Mouse (Mus musculus) liver, embryonic 14.5 days (tissue): ENCODE data around the gene Cxcl9. TPM values are rescaled to one million over a fixed set of nuclear protein-coding genes. Genes with fewer than 3 reads are reported as not detected.

Experiments
- ATAC-seq: fragments of 200-750 bp; cut with Nextera tagmentation; 2 replicates; pipeline ENCODE4 v1.8.0; 2017; ENCODE audit warnings: moderate number of reproducible peaks, mild to moderate bottlenecking, moderate library complexity; ENCODE audit not compliant: insufficient read depth
- DNase-seq, 3 experiments: peaks; one replicate each; pipeline ENCODE4 v3.0.0-alpha.2; 2012 to 2013; ENCODE audit warnings: low read depth in 3 of 3, low spot score in 3 of 3
- H3K27ac ChIP-seq: fragments of 300-500 bp; sonication (generic); 2 replicates; pipeline ENCODE4 v1.5.1; 2014; ENCODE audit warnings: moderate library complexity, mild to moderate bottlenecking, control low read depth, inconsistent platforms
- H3K27me3 ChIP-seq: fragments of 300-500 bp; sonication (generic); 2 replicates; pipeline ENCODE4 v1.6.1; 2014; ENCODE audit warnings: mild to moderate bottlenecking, low read length, moderate library complexity; ENCODE audit not compliant: control insufficient read depth, insufficient read depth
- H3K36me3 ChIP-seq: fragments of 300-500 bp; sonication (generic); replicated peaks from 2 replicates; pipeline ENCODE4 v1.6.1; 2014; ENCODE audit warnings: low read depth; ENCODE audit not compliant: control insufficient read depth, insufficient read depth
- H3K4me1 ChIP-seq, 2 experiments: fragments of 200-500 bp in 1 of 2; fragments of 300-500 bp in 1 of 2; sonication (generic) in 1 of 2; replicated peaks; 2 replicates each; pipeline ENCODE4 v1.6.1; 2012 to 2014; ENCODE audit warnings: antibody characterized with exemption in 1 of 2, inconsistent platforms in 1 of 2, low read length in 1 of 2; ENCODE audit not compliant: control insufficient read depth in 2 of 2, insufficient read depth in 2 of 2
- H3K4me2 ChIP-seq: fragments of 300-500 bp; sonication (generic); 2 replicates; pipeline ENCODE4 v1.6.1; 2014; ENCODE audit warnings: low read depth, mild to moderate bottlenecking, control low read depth, moderate library complexity
- H3K4me3 ChIP-seq, 2 experiments: fragments of 200-500 bp in 1 of 2; fragments of 300-500 bp in 1 of 2; sonication (generic) in 1 of 2; 2 replicates each; pipeline ENCODE4 v1.5.1; 2012 to 2014; ENCODE audit warnings: low read depth in 2 of 2, low read length in 2 of 2, mild to moderate bottlenecking in 2 of 2, control low read depth in 1 of 2, inconsistent platforms in 1 of 2, moderate library complexity in 1 of 2; ENCODE audit not compliant: insufficient read depth in 1 of 2
- H3K9ac ChIP-seq: fragments of 300-500 bp; sonication (generic); replicated peaks from 2 replicates; pipeline ENCODE4 v1.6.1; 2014; ENCODE audit warnings: mild to moderate bottlenecking, control low read depth, moderate library complexity
- H3K9me3 ChIP-seq: fragments of 300-500 bp; sonication (generic); 2 replicates; pipeline ENCODE4 v1.6.1; 2016; ENCODE audit warnings: low read length, mixed read lengths; ENCODE audit not compliant: control insufficient read depth
- CTCF ChIP-seq: IDR thresholded peaks from 2 replicates; pipeline ENCODE4 v1.5.1; 2016; ENCODE audit warnings: antibody characterized with exemption, low read depth, control low read depth
- EP300 ChIP-seq: IDR thresholded peaks from 2 replicates; pipeline ENCODE4 v1.6.1; 2016; ENCODE audit warnings: antibody characterized with exemption, low read depth
- WGBS: fragments of 180-500 bp; shearing (Covaris S2); extraction: QIAGEN DNeasy Blood & Tissue Kit; methylation state at CpG from one replicate; pipeline ENCODE4 v1.1.7; 2014; ENCODE audit not compliant: insufficient replicate concordance; 5-methylcytosine and 5-hydroxymethylcytosine counted together
- polyA plus RNA-seq, 2 experiments: library from polyadenylated mRNA; depleted of rRNA in 1 of 2; stranded (reverse) in 1 of 2; unstranded in 1 of 2; fragments of >200 nt; fragmentation: Nextera tagmentation in 1 of 2; extraction: Ambion mirVana in 1 of 2; gene quantifications; 2 replicates each; pipeline versions ENCODE4 v1.2.1 to v1.2.3; 2012 to 2014

Gene Cxcl9
- polyA plus RNA-seq, 2 experiments: 0.06 TPM; not detected in 1

- H3K9me3 ChIP-seq: no peaks in the 10 kb centered on the region
- TF ChIP-seq CTCF (no peak), EP300 (no peak)
- peak; percentile 63 to 67 (median 66) for DNase-seq
- H3K9ac ChIP-seq: no peak overlapping the region
- H3K36me3 ChIP-seq: peaks cover 7% of the 10 kb centered on the region
- peak overlapping the region; percentile 45 for H3K4me2 ChIP-seq
- peak; percentile 72; the same call in 1 of the 2 replicates for ATAC-seq
- peaks cover 13 to 26% of the 10 kb centered on the region in 2 experiments for H3K4me1 ChIP-seq
- WGBS: 27% methylated on average over 3 of the region's 3 CpGs
- H3K27me3 ChIP-seq: no peaks in the 10 kb centered on the region
- no peak overlapping the region for H3K4me3 ChIP-seq
- no peak overlapping the region for H3K27ac ChIP-seq
Measured at GRCm38 (mm10) chr5:92283107-92283506, 44.8 kb downstream of the Cxcl9 start.

DNA sequence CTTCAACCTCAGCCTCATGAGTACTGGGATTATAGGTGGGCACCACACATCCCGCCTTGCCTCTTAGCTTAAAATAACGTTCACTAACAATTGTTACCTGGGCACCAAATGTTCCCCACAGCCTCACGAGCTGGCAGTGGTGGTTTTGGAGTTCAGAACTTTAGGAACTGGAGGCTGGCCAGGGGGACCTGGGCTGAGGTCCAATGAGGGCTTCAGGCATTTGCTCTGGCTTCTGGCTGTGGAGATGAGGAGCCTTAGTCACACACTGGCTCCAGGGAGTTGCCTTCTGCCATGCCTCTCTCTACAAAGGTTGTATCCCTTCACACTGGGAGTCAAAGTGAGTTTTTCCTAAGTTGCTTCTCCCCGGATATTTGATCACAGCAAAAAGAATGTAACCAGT is 45.3 kb downstream of the Cxcl9 start:
- no peak for ATAC-seq
- H3K4me2 ChIP-seq: peak overlapping the region; percentile 45
- 73% methylated on average over 4 of the region's 4 CpGs for WGBS

GRCm38 (mm10) chr5:92278942-92279537 is 48.8 kb downstream of the Cxcl9 start:
- ATAC-seq (no peak), DNase-seq (no peak)
- no peak overlapping the region for H3K4me3 ChIP-seq
- no peak overlapping the region for H3K27ac ChIP-seq
- peaks cover 6% of the 10 kb centered on the region for H3K27me3 ChIP-seq
- H3K36me3 ChIP-seq: no peaks in the 10 kb centered on the region
- peak overlapping the region; percentile 90 for H3K4me2 ChIP-seq
- WGBS: 45% methylated on average over 10 of the region's 10 CpGs
- H3K9ac ChIP-seq: no peak overlapping the region
- TF ChIP-seq EP300: no peak
- TF ChIP-seq CTCF: no peak
- no peaks in the 10 kb centered on the region for H3K9me3 ChIP-seq
- H3K4me1 ChIP-seq: peaks cover 13 to 26% of the 10 kb centered on the region in 2 experiments

More for the DNA sequence above, 45.3 kb downstream of the Cxcl9 start:
- Histone ChIP-seq H3K27me3 (no peaks in the 10 kb centered on the region), H3K36me3 (peaks cover 3% of the 10 kb centered on the region), H3K27ac (no peak overlapping the region), H3K9me3 (no peaks in the 10 kb centered on the region), H3K9ac (no peak overlapping the region), H3K4me3 (no peak overlapping the region), H3K4me1 (peaks cover 13 to 26% of the 10 kb centered on the region in 2 experiments)
- TF ChIP-seq EP300: no peak
- no peak for TF ChIP-seq CTCF
- DNase-seq: no peak

- Histone ChIP-seq H3K4me2 (peak within 1 kb of the TSS; percentile 90), H3K27me3 (peaks cover 6% of the 10 kb centered on the region), H3K9me3 (no peaks in the 10 kb centered on the region), H3K9ac (peak within 1 kb of the TSS; percentile 40), H3K4me1 (peaks cover 3 to 14% of the 10 kb centered on the region in 2 experiments), H3K4me3 (peak within 1 kb of the TSS; percentile 67 to 81), H3K36me3 (no peaks in the 10 kb centered on the region), H3K27ac (no peak within 1 kb of the TSS)
- DNase-seq: peak; percentile 52 to 64 (median 59)
- peak; percentile 87 for ATAC-seq
- TF ChIP-seq CTCF (peak; percentile 66), EP300 (no peak)
- WGBS: 2% methylated on average over 54 of the region's 54 CpGs
Measured at GRCm38 (mm10) chr5:92277437-92278394, 50.2 kb downstream of the Cxcl9 start, which contains the start of gene Naaa. Naaa (minus strand) TSS chr5:92278170.

Other genes with a start within 250 kb of the Cxcl9 start
- 12.5 and 19.0 TPM in 2 replicates for gene G3bp2, start 244.4 kb downstream of the Cxcl9 start, polyA plus RNA-seq (2012; rRNA removed)
- gene G3bp2, start 244.4 kb downstream of the Cxcl9 start, polyA plus RNA-seq (2014; fragmentation: Nextera tagmentation; extraction: Ambion mirVana): 54.3 and 56.0 TPM in 2 replicates
- 11.1 and 18.6 TPM in 2 replicates for gene Uso1, start 190.1 kb downstream of the Cxcl9 start, polyA plus RNA-seq (2012; rRNA removed)
- 14.3 and 14.7 TPM in 2 replicates for gene Uso1, start 190.1 kb downstream of the Cxcl9 start, polyA plus RNA-seq (2014; fragmentation: Nextera tagmentation; extraction: Ambion mirVana)
- gene U90926, start 112.7 kb downstream of the Cxcl9 start, polyA plus RNA-seq (2012; rRNA removed): not detected in 2 replicates
- gene U90926, start 112.7 kb downstream of the Cxcl9 start, polyA plus RNA-seq (2014; fragmentation: Nextera tagmentation; extraction: Ambion mirVana): not detected in 2 replicates
- gene Ppef2, start 71.8 kb downstream of the Cxcl9 start, polyA plus RNA-seq (2012; rRNA removed): 0.05 and 0.13 TPM in 2 replicates
- not detected in 2 replicates for gene Ppef2, start 71.8 kb downstream of the Cxcl9 start, polyA plus RNA-seq (2014; fragmentation: Nextera tagmentation; extraction: Ambion mirVana)
- 4.3 and 4.4 TPM in 2 replicates for gene Naaa, start 49.9 kb downstream of the Cxcl9 start, polyA plus RNA-seq (2012; rRNA removed)
- gene Naaa, start 49.9 kb downstream of the Cxcl9 start, polyA plus RNA-seq (2014; fragmentation: Nextera tagmentation; extraction: Ambion mirVana): 3.6 and 4.5 TPM in 2 replicates
- gene Sdad1, start 17.6 kb downstream of the Cxcl9 start, polyA plus RNA-seq (2012; rRNA removed): 8.1 and 9.5 TPM in 2 replicates
- gene Sdad1, start 17.6 kb downstream of the Cxcl9 start, polyA plus RNA-seq (2014; fragmentation: Nextera tagmentation; extraction: Ambion mirVana): 17.4 and 18.8 TPM in 2 replicates
- 0.53 and 1.1 TPM in 2 replicates for gene Art3, start 3.7 kb upstream of the Cxcl9 start, polyA plus RNA-seq (2012; rRNA removed)
- gene Art3, start 3.7 kb upstream of the Cxcl9 start, polyA plus RNA-seq (2014; fragmentation: Nextera tagmentation; extraction: Ambion mirVana): 1.7 and 2.1 TPM in 2 replicates
- gene Cxcl10, start 20.8 kb upstream of the Cxcl9 start, polyA plus RNA-seq (2012; rRNA removed): 7.8 and 10.0 TPM in 2 replicates
- gene Cxcl10, start 20.8 kb upstream of the Cxcl9 start, polyA plus RNA-seq (2014; fragmentation: Nextera tagmentation; extraction: Ambion mirVana): 4.8 and 6.0 TPM in 2 replicates
- 14.5 and 20.7 TPM in 2 replicates for gene Nup54, start 107.1 kb upstream of the Cxcl9 start, polyA plus RNA-seq (2012; rRNA removed)
- gene Nup54, start 107.1 kb upstream of the Cxcl9 start, polyA plus RNA-seq (2014; fragmentation: Nextera tagmentation; extraction: Ambion mirVana): 26.6 and 31.9 TPM in 2 replicates
- 4.5 and 5.7 TPM in 2 replicates for gene Scarb2, start 178.8 kb upstream of the Cxcl9 start, polyA plus RNA-seq (2012; rRNA removed)
- 5.2 and 5.4 TPM in 2 replicates for gene Scarb2, start 178.8 kb upstream of the Cxcl9 start, polyA plus RNA-seq (2014; fragmentation: Nextera tagmentation; extraction: Ambion mirVana)
- 0.96 and 1.0 TPM in 2 replicates for gene Fam47e, start 227.0 kb upstream of the Cxcl9 start, polyA plus RNA-seq (2012; rRNA removed)
- gene Fam47e, start 227.0 kb upstream of the Cxcl9 start, polyA plus RNA-seq (2014; fragmentation: Nextera tagmentation; extraction: Ambion mirVana): 1.4 and 1.8 TPM in 2 replicates